Mouse (Mus musculus): ENCODE results near the gene Crygn.
"Not testable (repeated sequence)": the region's sequence is repeated elsewhere in the genome, so short reads cannot be mapped to it uniquely, and the experiment has no call there.

Gene Crygn

GRCm38 (mm10) chr5:24757816-24758215 lies at the start of gene Crygn:
Crygn (minus strand) TSS chr5:24758008.
- no peak for DNase-seq (ENCODE audit: low read depth, low spot score)

- DNase-seq (ENCODE audit: low read depth, low spot score) = no peak
Measured at GRCm38 (mm10) chr5:24805222-24805621, 47.4 kb upstream of the Crygn start.

GRCm38 (mm10) chr5:24804661-24805060 lies 46.9 kb upstream of the Crygn start:
- DNase-seq (ENCODE audit: low read depth, low spot score) = no peak

- no peak for DNase-seq (ENCODE audit: low read depth, low spot score)
Measured at GRCm38 (mm10) chr5:24801841-24802624, 44.2 kb upstream of the Crygn start.

GRCm38 (mm10) chr5:24800416-24800815 lies 42.6 kb upstream of the Crygn start:
- no peak for DNase-seq (ENCODE audit: low read depth, low spot score)

GRCm38 (mm10) chr5:24798639-24799038 lies 40.8 kb upstream of the Crygn start:
- DNase-seq (ENCODE audit: low read depth, low spot score) = no peak

GRCm38 (mm10) chr5:24797858-24798257 lies 40.0 kb upstream of the Crygn start:
- no peak for DNase-seq (ENCODE audit: low read depth, low spot score)

GRCm38 (mm10) chr5:24792961-24793360 lies 35.2 kb upstream of the Crygn start:
- no peak for DNase-seq (ENCODE audit: low read depth, low spot score)

- no peak for DNase-seq (ENCODE audit: low read depth, low spot score)
Measured at GRCm38 (mm10) chr5:24782957-24783356, 25.1 kb upstream of the Crygn start.

GRCm38 (mm10) chr5:24781048-24781447 lies 23.2 kb upstream of the Crygn start:
- DNase-seq (ENCODE audit: low read depth, low spot score) = no peak

GRCm38 (mm10) chr5:24779881-24780512 lies 22.2 kb upstream of the Crygn start:
- DNase-seq (ENCODE audit: low read depth, low spot score) = no peak

GRCm38 (mm10) chr5:24779321-24779720 lies 21.5 kb upstream of the Crygn start:
- DNase-seq (ENCODE audit: low read depth, low spot score) = no peak

GRCm38 (mm10) chr5:24778843-24779140 lies 21.0 kb upstream of the Crygn start:
- no peak for DNase-seq (ENCODE audit: low read depth, low spot score)

- no peak for DNase-seq (ENCODE audit: low read depth, low spot score)
Measured at GRCm38 (mm10) chr5:24778082-24778842, 20.5 kb upstream of the Crygn start.

GRCm38 (mm10) chr5:24776681-24777080 lies 18.9 kb upstream of the Crygn start:
- DNase-seq (ENCODE audit: low read depth, low spot score) = no peak

GRCm38 (mm10) chr5:24774549-24774948 lies 16.7 kb upstream of the Crygn start:
- not testable (repeated sequence) for DNase-seq (ENCODE audit: low read depth, low spot score)

- DNase-seq (ENCODE audit: low read depth, low spot score) = no peak
Measured at GRCm38 (mm10) chr5:24756931-24757330, 877 bp downstream of the Crygn start.

- no peak for DNase-seq (ENCODE audit: low read depth, low spot score)
Measured at GRCm38 (mm10) chr5:24752175-24752498, 5.7 kb downstream of the Crygn start.

GRCm38 (mm10) chr5:24751305-24752174 lies 6.3 kb downstream of the Crygn start:
- no peak for DNase-seq (ENCODE audit: low read depth, low spot score)

GRCm38 (mm10) chr5:24750321-24751304 lies 7.2 kb downstream of the Crygn start:
- peak; percentile 22 for DNase-seq (ENCODE audit: low read depth, low spot score)

- DNase-seq (ENCODE audit: low read depth, low spot score) = no peak
Measured at GRCm38 (mm10) chr5:24749731-24750130, 8.1 kb downstream of the Crygn start.
